Mouse (Mus musculus) limb, embryonic 12.5 days (tissue): Measurements from ENCODE around the gene Wnt1. TPM values are rescaled to one million over a fixed set of nuclear protein-coding genes. Genes with fewer than 3 reads are reported as not detected.

Experiments used
- ATAC-seq: fragments of 200-750 bp; cut with Nextera tagmentation; 2 replicates; pipeline ENCODE4 v1.8.0; 2017; ENCODE audit warnings: low read depth, moderate TSS enrichment; ENCODE audit not compliant: insufficient number of reproducible peaks, insufficient read depth, low FRiP score, low TSS enrichment
- H3K27ac ChIP-seq: fragments of 300-500 bp; sonication (generic); 2 replicates; pipeline ENCODE4 v1.5.1; 2016; ENCODE audit warnings: mild to moderate bottlenecking, moderate library complexity
- H3K27me3 ChIP-seq: fragments of 300-500 bp; sonication (generic); 2 replicates; pipeline ENCODE4 v1.6.1; 2016; ENCODE audit warnings: mild to moderate bottlenecking, moderate library complexity
- H3K36me3 ChIP-seq: fragments of 300-500 bp; sonication (generic); 2 replicates; pipeline ENCODE4 v1.6.1; 2016; ENCODE audit warnings: mild to moderate bottlenecking, moderate library complexity
- H3K4me1 ChIP-seq: fragments of 300-500 bp; sonication (generic); replicated peaks from 2 replicates; pipeline ENCODE4 v1.6.1; 2016
- H3K4me2 ChIP-seq: fragments of 300-500 bp; sonication (generic); 2 replicates; pipeline ENCODE4 v1.6.1; 2016; ENCODE audit warnings: mild to moderate bottlenecking, moderate library complexity
- H3K4me3 ChIP-seq: fragments of 300-500 bp; sonication (generic); replicated peaks from 2 replicates; pipeline ENCODE4 v1.5.1; 2016; ENCODE audit warnings: mild to moderate bottlenecking
- H3K9ac ChIP-seq: fragments of 300-500 bp; sonication (generic); replicated peaks from 2 replicates; pipeline ENCODE4 v1.6.1; 2016; ENCODE audit warnings: mild to moderate bottlenecking, moderate library complexity
- H3K9me3 ChIP-seq: fragments of 300-500 bp; sonication (generic); 2 replicates; pipeline ENCODE4 v1.6.1; 2016; ENCODE audit warnings: mild to moderate bottlenecking, moderate library complexity
- WGBS: fragments of 180-500 bp; shearing (Covaris S2); methylation state at CpG from one replicate; pipeline ENCODE4 v1.1.7; 2016; 5-methylcytosine and 5-hydroxymethylcytosine counted together
- polyA plus RNA-seq: library from polyadenylated mRNA; unstranded; fragments of >200 nt; fragmentation: Nextera tagmentation; extraction: Ambion mirVana; gene quantifications from 2 replicates; pipeline ENCODE4 v1.2.1, GENCODE M21; 2016

Gene Wnt1
- polyA plus RNA-seq, 1 experiment from 2014 or later = not detected

DNA sequence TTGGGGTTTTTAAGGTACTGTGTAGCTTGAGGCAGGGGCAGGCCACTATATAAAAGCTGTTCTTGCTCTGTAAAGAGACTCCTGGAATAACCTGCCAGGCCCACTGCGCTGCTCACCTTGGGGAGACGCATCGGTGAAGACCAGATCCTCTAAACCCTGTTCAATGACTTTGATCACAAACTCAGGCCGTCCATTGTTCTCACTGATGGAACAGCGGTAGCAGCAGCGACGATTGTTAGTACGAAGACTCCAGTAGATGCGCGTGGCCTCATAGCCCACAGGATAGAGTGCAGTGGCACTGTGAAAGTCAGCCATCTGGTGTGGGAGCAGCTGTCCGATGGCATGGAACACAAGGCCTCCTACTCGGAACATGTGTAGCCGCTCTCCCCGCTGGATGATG is 49.5 kb downstream of the Wnt1 start:
- Histone ChIP-seq H3K27me3 (no peaks in the 10 kb centered on the region), H3K9ac (no peak overlapping the region), H3K27ac (no peak overlapping the region), H3K4me1 (no peaks in the 10 kb centered on the region), H3K4me2 (no peak overlapping the region), H3K4me3 (no peak overlapping the region), H3K36me3 (peaks cover 100% of the 10 kb centered on the region), H3K9me3 (no peaks in the 10 kb centered on the region)
- 94% methylated on average over 14 of the region's 14 CpGs for WGBS
- no peak for ATAC-seq

DNA sequence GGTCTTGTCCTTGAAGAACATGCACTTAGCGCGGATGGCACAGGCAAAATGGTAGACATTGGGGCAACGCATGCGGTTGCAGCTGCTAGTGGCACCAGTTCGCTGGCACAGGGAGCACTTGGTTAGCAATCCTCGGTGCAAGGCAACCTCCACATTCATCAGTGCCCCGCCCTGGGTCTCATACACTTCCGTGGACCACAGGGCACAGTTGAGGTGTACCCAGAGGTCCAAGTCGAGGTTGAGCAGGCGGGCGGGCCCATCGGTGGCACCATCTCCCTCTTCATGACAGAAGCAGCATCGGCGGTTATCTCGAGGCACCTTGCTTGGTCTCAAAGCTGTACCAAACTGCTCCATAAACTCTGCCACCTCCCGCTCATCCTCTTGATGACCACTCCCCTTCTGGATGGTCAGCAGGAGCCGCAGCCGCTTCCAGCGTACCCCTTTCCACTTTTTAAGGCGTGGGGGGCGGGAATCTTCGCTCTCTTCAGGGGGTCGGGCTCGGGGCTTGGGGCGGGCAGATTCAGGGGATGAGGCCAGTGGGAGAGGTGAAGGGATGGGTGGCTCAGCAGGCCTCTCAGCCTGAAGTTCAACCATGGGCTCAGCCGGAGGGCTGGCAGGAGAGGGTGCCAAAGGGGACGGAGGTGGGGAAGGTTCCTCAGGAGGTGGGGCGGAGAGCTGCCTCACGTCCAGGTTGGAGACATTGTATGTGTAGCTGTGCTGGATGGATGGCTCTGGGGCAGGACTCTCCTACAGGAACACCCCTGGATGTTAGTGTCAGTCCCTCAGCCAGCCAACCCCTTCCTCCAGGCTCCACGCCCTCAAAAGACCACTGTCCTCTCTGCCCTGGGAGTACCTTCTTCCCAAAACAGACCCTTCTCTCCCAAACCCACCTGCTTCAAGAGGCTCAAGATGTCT is 50.3 kb downstream of the Wnt1 start:
- Histone ChIP-seq H3K4me1 (no peaks in the 10 kb centered on the region), H3K9me3 (no peaks in the 10 kb centered on the region), H3K9ac (no peak overlapping the region), H3K36me3 (peaks cover 100% of the 10 kb centered on the region), H3K4me3 (no peak overlapping the region), H3K27ac (no peak overlapping the region), H3K27me3 (no peaks in the 10 kb centered on the region), H3K4me2 (no peak overlapping the region)
- ATAC-seq = no peak
- 93% methylated on average over 30 of the region's 30 CpGs for WGBS

Other genes with a start within 250 kb of the Wnt1 start
- 54.0 and 59.4 TPM in 2 replicates for gene Ccnt1, start 218.9 kb upstream of the Wnt1 start, polyA plus RNA-seq
- 0.69 TPM in 1 of 2 replicates, not detected in the other for gene 4930415O20Rik, start 218.9 kb upstream of the Wnt1 start, polyA plus RNA-seq
- gene Adcy6, start 179.8 kb upstream of the Wnt1 start, polyA plus RNA-seq = 22.1 and 25.7 TPM in 2 replicates
- gene Cacnb3, start 159.0 kb upstream of the Wnt1 start, polyA plus RNA-seq = 43.1 and 44.3 TPM in 2 replicates
- gene Ddx23, start 127.0 kb upstream of the Wnt1 start, polyA plus RNA-seq = 24.5 and 31.5 TPM in 2 replicates
- gene Rnd1, start 112.4 kb upstream of the Wnt1 start, polyA plus RNA-seq = 0.24 and 0.54 TPM in 2 replicates
- gene Ccdc65, start 81.7 kb upstream of the Wnt1 start, polyA plus RNA-seq = 0.50 and 0.70 TPM in 2 replicates
- gene Fkbp11, start 61.7 kb upstream of the Wnt1 start, polyA plus RNA-seq = 25.4 and 28.0 TPM in 2 replicates
- gene Arf3, start 26.6 kb upstream of the Wnt1 start, polyA plus RNA-seq = 46.5 and 54.1 TPM in 2 replicates
- gene Wnt10b, start 11.7 kb upstream of the Wnt1 start, polyA plus RNA-seq = 1.5 and 1.7 TPM in 2 replicates
- gene Ddn, start 19.6 kb downstream of the Wnt1 start, polyA plus RNA-seq = 0.23 TPM in 1 of 2 replicates, not detected in the other
- gene Prkag1, start 41.7 kb downstream of the Wnt1 start, polyA plus RNA-seq = 81.4 and 88.4 TPM in 2 replicates
- 13.0 and 14.4 TPM in 2 replicates for gene Kmt2d, start 81.3 kb downstream of the Wnt1 start, polyA plus RNA-seq
- gene Rhebl1, start 104.7 kb downstream of the Wnt1 start, polyA plus RNA-seq = 23.9 and 25.8 TPM in 2 replicates
- 0.52 and 0.74 TPM in 2 replicates for gene Dhh, start 108.7 kb downstream of the Wnt1 start, polyA plus RNA-seq
- gene Lmbr1l, start 128.4 kb downstream of the Wnt1 start, polyA plus RNA-seq = 23.4 and 24.1 TPM in 2 replicates
- gene Tuba1b, start 144.7 kb downstream of the Wnt1 start, polyA plus RNA-seq = 1,691 and 1,695 TPM in 2 replicates
- gene Gm49450, start 163.7 kb downstream of the Wnt1 start, polyA plus RNA-seq = not detected in 2 replicates
- gene Tuba1a, start 163.8 kb downstream of the Wnt1 start, polyA plus RNA-seq = 1,314 and 1,328 TPM in 2 replicates
- gene Tuba1c, start 240.0 kb downstream of the Wnt1 start, polyA plus RNA-seq = 128 and 135 TPM in 2 replicates